ENCODE assay signal across 1 mouse cellular context in the genomic region with DNA sequence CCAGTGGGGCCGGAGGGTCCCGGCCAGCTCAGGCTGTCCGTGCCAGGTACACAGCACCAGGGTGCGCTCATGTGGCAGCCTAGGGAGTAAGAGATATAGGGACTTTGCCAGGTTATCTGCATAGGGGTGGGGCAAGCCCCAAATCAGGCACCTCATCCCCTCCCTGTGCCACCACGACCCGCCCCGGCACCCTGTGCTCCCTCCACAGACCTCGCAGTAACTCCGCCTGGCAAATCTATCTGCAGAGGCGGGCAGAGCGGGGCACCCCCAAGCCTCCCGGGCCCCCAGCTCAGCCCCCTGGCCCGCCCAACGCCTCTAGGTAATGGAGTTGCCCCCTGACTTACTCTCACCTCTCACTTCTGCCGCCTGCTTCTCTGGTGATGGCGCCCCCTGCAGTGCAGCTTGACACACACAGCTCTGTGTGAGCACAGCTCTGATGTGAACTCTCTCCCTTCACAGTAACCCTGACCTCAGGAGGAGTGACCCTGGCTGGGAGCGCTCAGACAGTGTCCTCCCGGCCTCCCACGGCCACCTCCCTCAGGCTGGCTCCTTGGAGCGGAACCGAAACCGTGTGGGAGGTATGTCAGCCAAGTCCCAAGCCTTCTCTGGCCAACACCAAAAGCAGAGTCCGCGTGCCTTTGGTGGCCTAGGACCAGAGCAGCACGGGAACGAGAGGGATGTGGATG.
TF ChIP-seq lines count a peak whose summit lies in the region.

No protein-coding gene starts in this region.

TF ChIP-seq in MEL, 35 proteins besides CTCF, POLR2A, EP300 and RAD21:
- peak; percentile 30 for TF ChIP-seq ZC3H11A (IDR thresholded peaks at IDR 0.05; ENCODE audit: low read depth, low read length)
- peak; percentile 71 for TF ChIP-seq SMC3 (IDR thresholded peaks at IDR 0.05; ENCODE audit: low read depth, low read length)
- TF ChIP-seq ZMIZ1 (IDR thresholded peaks at IDR 0.05; ENCODE audit: low read depth, low read length): no peak
- TF ChIP-seq BHLHE40 (IDR thresholded peaks at IDR 0.05; ENCODE audit: borderline replicate concordance, low read depth, low read length): no peak
- TF ChIP-seq UBTF (IDR thresholded peaks at IDR 0.05; ENCODE audit: borderline replicate concordance, insufficient read depth, low read depth, low read length): no peak
TF ChIP-seq in MEL: peak in this region for 2.
